Mouse (Mus musculus) lung, postnatal 4 days (tissue): Measurements from ENCODE around the gene Pde1c.

Experiments used
- DNase-seq, 2 experiments: peaks; one replicate each; pipeline ENCODE4 v3.0.0; 2021

Pde1c gene

GRCm38 (mm10) chr6:56322799-56323198, 246.1 kb downstream of the Pde1c start:
- no peak for DNase-seq

DNA sequence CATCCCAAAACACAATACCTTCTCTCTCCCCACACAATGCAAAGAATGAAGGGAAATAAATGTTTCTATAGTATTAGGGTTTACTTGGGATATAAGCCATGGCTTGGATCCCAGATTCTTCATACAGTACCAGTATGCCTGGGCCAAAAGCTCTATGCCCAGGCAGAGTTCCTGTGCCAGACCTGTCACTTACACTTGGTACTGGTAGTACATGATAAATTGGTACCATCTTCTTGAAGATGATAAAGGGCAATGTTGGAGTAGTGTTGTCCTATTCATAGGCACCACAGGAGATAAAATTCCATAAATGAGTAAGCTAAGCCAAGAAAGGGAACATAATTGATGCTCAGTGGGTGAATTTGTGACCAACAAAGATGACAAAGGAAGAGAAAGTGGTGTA, 258.6 kb downstream of the Pde1c start:
- no peak for DNase-seq

DNA sequence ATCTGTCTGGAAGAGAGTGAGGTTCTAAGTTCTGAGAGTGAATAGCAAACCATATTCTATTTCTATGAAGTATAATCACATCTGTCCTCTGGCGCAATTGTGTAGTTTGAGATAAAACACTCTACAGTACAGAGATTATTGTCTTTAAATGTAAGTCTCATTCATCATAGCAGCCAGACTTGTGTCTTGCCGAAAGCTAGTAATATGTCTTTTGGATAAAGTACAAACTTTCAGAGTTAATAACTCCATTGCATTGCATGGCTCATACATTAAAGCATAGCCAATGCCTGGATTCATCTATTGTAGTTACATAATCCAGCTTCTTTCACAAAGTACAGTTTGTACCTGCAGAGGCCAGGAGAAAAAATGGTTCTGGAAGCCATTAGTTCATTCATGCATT, 262.8 kb downstream of the Pde1c start:
- no peak for DNase-seq

DNA sequence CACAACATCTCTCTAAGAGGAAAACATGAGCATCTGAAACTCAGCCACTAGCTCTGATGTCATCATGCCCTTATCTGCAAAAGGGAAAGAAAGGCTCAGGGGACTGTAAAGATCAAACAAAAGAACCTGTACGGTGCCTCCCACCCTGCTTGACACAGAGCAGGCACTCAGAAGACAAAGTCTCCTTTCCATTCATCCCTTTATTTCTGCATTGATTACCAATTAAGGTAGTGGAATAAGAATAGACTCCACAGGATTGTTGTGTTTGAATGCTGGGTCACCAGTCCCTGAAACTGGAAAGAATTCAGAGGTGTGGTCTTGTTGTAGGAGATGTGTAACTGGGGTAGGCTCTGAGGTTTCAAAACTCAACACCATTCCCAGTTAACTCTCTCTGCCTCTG, 276.7 kb downstream of the Pde1c start:
- no peak for DNase-seq

DNA sequence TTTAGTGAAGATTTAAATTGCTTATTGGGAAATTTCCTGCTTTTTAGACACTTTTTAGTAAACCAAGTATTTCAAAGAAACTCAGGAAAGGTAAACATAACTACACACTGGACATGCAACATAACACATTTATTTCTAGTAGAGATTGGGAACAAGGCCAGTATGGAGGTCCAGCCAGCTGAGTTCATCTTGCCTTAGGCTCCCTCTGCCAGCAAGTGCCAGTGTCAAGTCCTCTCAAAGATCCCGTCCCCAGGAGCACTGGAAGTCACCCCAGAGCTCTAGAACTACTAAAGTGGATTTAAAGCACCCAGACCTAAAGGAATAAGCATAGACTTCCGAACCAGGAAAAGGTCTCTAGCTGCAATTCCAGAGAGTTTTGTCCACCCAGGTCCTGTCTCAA, 279.6 kb downstream of the Pde1c start:
- DNase-seq = no peak

- no peak for DNase-seq
These were observed 284.1 kb downstream of the Pde1c start for GRCm38 (mm10) chr6:56284821-56285220.

DNA sequence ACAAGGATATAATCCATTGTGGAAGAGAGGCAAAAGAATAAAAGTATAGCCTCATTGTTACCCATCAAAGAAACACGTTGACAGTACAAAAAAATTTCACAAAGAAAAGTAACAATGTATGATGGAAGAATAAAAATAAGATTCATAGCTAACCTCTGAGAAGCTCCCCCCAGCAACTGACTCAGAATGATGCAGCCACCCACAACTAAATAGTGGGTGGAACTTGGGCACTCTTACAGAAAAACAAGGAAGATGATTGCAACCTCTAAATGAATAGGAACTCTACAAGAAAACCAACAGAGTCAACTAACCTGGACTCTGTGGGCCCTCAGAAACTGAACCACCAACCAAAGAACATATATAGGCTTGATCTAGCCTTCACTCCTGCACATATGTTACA, 293.4 kb downstream of the Pde1c start:
- DNase-seq = no peak

DNA sequence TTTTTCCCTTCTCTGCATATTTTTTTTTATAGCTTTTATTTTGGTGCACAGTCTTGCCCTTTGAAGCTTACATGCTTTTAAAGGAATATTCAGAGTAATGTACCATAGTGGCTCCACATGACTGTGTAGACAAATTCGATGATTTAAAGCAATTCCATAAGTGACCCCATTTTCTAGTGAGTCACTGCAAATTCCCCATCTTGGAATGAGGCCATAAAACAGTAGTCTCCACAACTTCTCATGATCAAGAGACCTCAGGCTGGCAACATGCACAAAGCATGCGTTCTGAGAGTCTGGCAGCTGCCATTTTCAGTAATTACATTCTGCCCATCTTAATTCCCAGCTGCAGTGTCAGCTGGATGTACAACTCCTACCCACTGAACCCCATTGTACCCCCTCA, 297.2 kb downstream of the Pde1c start:
- no peak for DNase-seq

GRCm38 (mm10) chr6:56264509-56264908, 304.4 kb downstream of the Pde1c start:
- no peak for DNase-seq

- no peak for DNase-seq
These were observed 308.8 kb downstream of the Pde1c start for GRCm38 (mm10) chr6:56260118-56260517.

- no peak for DNase-seq
These were observed 311.2 kb downstream of the Pde1c start for GRCm38 (mm10) chr6:56257555-56258297.

DNA sequence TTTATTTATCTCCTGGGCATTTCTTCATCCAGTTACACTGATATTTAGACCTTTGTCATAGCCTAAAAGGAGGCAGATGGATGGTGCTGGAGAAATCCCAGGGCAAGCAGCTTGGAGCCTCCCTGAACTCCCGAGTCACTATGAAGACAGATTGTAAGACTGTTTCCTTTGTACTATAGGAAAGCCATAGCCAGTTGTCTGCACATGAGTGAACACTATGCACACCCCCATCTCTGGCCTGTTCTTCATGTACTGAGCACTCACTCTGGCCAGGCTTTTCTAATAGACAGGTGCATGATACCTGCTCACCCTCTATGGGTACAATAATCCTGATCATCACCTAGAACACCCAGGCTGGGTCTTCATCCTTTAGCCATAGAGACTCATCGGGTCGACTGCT, 318.8 kb downstream of the Pde1c start:
- DNase-seq = no peak

GRCm38 (mm10) chr6:56191426-56192140, 377.3 kb downstream of the Pde1c start:
- DNase-seq = no peak

GRCm38 (mm10) chr6:56176485-56176884, 392.4 kb downstream of the Pde1c start:
- DNase-seq = no peak

- no peak for DNase-seq
These were observed 396.7 kb downstream of the Pde1c start for GRCm38 (mm10) chr6:56172172-56172571.

- no peak for DNase-seq
These were observed 400.2 kb downstream of the Pde1c start for GRCm38 (mm10) chr6:56168736-56169135.

DNA sequence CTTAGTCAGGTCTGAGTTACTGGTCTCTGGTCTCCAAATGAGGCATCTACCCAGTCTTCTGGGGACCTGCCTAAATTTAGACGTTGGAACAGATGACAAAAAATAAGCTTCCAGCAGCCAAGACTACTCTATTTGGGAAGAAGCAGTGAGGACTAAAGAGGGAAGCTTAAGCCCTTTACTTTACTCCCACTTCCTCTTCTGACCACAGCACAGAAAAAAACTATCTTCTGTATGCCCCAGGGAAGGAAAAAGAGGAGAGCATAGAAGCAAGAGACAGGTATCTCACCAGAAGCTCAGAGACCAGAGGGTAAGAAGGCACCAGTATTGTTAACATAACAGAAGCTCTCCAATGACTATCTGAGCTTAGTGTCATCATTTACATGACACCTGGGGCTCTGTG, 410.7 kb downstream of the Pde1c start:
- DNase-seq = no peak

DNA sequence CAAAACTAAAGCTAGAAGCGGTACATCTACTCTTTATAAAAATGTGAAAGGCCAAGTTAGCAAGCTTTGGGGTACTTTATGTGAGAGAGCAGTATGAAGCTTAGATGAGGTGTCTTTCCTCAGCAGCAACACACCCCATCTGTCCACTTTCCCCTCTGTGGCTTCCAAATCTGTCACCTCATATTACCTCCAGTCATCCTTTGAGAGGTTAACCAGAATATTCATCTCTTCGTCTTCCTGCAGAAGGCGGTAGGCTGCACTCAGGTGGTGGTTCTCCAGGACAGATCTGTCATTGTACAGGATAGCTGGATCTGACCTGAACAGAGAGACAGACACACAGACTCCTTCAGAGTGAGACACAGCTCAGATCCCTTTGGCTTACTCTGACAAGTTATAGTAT, 412.1 kb downstream of the Pde1c start:
- no peak for DNase-seq

GRCm38 (mm10) chr6:56130493-56131159, 438.3 kb downstream of the Pde1c start:
- DNase-seq = no peak

DNA sequence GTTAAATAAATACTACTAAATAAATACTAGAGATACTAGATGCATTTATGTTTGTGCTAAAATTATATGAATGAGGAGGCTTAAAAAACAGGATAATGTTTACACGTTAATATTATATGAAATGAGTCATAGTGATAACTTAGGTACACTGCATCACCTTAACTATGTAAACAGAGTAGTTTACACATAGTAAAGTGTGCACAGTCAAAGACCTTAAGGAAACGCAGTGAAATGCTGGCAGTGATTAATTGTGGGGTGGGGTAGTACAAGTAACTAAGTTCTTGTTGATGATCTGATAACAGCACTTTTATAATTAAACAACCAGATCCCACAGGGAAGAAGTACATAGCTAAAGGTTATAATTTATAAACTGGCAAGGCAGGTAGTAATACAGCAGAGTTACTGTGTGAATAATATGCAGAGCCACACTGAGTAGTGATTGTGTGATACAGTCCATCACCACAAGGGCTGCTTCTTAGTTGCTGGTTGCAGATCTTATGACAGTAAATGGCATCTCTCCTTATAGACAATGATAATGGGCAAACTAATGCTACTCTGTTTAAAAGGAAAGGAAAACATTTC, 469.3 kb downstream of the Pde1c start:
- no peak for DNase-seq

DNA sequence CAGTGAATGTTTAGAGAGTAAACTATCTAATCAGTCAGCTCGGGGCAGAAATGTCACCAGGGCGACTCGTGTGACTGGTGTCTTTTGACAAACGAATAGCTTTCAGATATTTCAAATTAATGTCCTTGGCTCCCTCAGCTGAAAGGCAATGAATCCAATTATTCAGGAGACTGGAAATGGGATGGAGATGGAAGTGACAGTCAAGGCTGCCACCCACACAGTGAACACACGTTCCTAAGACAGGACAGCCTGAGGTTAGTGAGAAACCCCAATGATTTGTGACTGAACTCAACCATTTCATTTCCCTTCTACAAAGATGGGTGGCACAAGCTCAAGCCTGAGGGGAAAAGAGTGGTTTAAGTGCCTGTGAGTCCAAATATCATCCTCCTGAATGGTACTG, 470.5 kb downstream of the Pde1c start:
- DNase-seq = no peak

- no peak for DNase-seq
These were observed 492.5 kb downstream of the Pde1c start for GRCm38 (mm10) chr6:56076378-56076805.

- DNase-seq = no peak
These were observed 500.4 kb downstream of the Pde1c start for GRCm38 (mm10) chr6:56068516-56068915.
